Mouse (Mus musculus): ENCODE measurements around the gene Dhcr24. TPM values are rescaled to one million over a fixed set of nuclear protein-coding genes. Genes with fewer than 3 reads are reported as not detected.

The Dhcr24 gene
- polyA plus RNA-seq, 1 experiment, result 89.2 TPM

GRCm38 (mm10) chr4:106628650-106629360, 68.0 kb downstream of the Dhcr24 start:
- TF ChIP-seq CTCF (IDR thresholded peaks at IDR 0.05; ENCODE audit: borderline replicate concordance, extremely low read depth, insufficient read depth, insufficient read length) (no peak), POLR2A (IDR thresholded peaks at IDR 0.05; ENCODE audit: borderline replicate concordance, extremely low read depth, insufficient read depth, insufficient read length, poor library complexity, severe bottlenecking) (no peak)
- no peak for DNase-seq (ENCODE audit: low read depth)

GRCm38 (mm10) chr4:106629374-106629773, 68.5 kb downstream of the Dhcr24 start:
- no peak for TF ChIP-seq POLR2A (IDR thresholded peaks at IDR 0.05; ENCODE audit: borderline replicate concordance, extremely low read depth, insufficient read depth, insufficient read length, poor library complexity, severe bottlenecking)
- no peak for TF ChIP-seq CTCF (IDR thresholded peaks at IDR 0.05; ENCODE audit: borderline replicate concordance, extremely low read depth, insufficient read depth, insufficient read length)
- no peak for DNase-seq (ENCODE audit: low read depth)

GRCm38 (mm10) chr4:106630333-106631220, 69.7 kb downstream of the Dhcr24 start:
- DNase-seq (ENCODE audit: low read depth), result peak; percentile 93
- TF ChIP-seq CTCF (IDR thresholded peaks at IDR 0.05; ENCODE audit: borderline replicate concordance, extremely low read depth, insufficient read depth, insufficient read length), result peak; percentile 78; the same call in 1 of the 2 replicates
- TF ChIP-seq POLR2A (IDR thresholded peaks at IDR 0.05; ENCODE audit: borderline replicate concordance, extremely low read depth, insufficient read depth, insufficient read length, poor library complexity, severe bottlenecking), result no peak

- DNase-seq (ENCODE audit: low read depth), result peak; percentile 50
- TF ChIP-seq POLR2A (IDR thresholded peaks at IDR 0.05; ENCODE audit: borderline replicate concordance, extremely low read depth, insufficient read depth, insufficient read length, poor library complexity, severe bottlenecking) (no peak), CTCF (IDR thresholded peaks at IDR 0.05; ENCODE audit: borderline replicate concordance, extremely low read depth, insufficient read depth, insufficient read length) (no peak)
These were observed 71.5 kb downstream of the Dhcr24 start for GRCm38 (mm10) chr4:106632313-106632712.

- TF ChIP-seq POLR2A (IDR thresholded peaks at IDR 0.05; ENCODE audit: borderline replicate concordance, extremely low read depth, insufficient read depth, insufficient read length, poor library complexity, severe bottlenecking) (no peak), CTCF (IDR thresholded peaks at IDR 0.05; ENCODE audit: borderline replicate concordance, extremely low read depth, insufficient read depth, insufficient read length) (no peak)
- DNase-seq (ENCODE audit: low read depth), result peak; percentile 64
These were observed 72.6 kb downstream of the Dhcr24 start for GRCm38 (mm10) chr4:106633281-106634085.

GRCm38 (mm10) chr4:106634086-106634479, 73.2 kb downstream of the Dhcr24 start:
- no peak for DNase-seq (ENCODE audit: low read depth)
- TF ChIP-seq POLR2A (IDR thresholded peaks at IDR 0.05; ENCODE audit: borderline replicate concordance, extremely low read depth, insufficient read depth, insufficient read length, poor library complexity, severe bottlenecking) (no peak), CTCF (IDR thresholded peaks at IDR 0.05; ENCODE audit: borderline replicate concordance, extremely low read depth, insufficient read depth, insufficient read length) (no peak)

Other genes starting within 250 kb of the Dhcr24 start
- gene Usp24, start 244.8 kb upstream of the Dhcr24 start, polyA plus RNA-seq (2012; rRNA removed), result 12.9 and 20.7 TPM in 2 replicates
- 2.3 and 3.5 TPM in 2 replicates for gene Pcsk9, start 96.7 kb upstream of the Dhcr24 start, polyA plus RNA-seq (2012; rRNA removed)
- gene Bsnd, start 68.8 kb upstream of the Dhcr24 start, polyA plus RNA-seq (2012; rRNA removed), result not detected in 2 replicates
- 0.05 TPM in 1 of 2 replicates, not detected in the other for gene Lexm, start 56.2 kb downstream of the Dhcr24 start, polyA plus RNA-seq (2012; rRNA removed)
- gene Ttc22, start 61.4 kb downstream of the Dhcr24 start, polyA plus RNA-seq (2012; rRNA removed), result 1.8 and 2.2 TPM in 2 replicates
- gene Pars2, start 90.0 kb downstream of the Dhcr24 start, polyA plus RNA-seq (2012; rRNA removed), result 9.9 and 13.7 TPM in 2 replicates
- gene Ttc4, start 117.9 kb downstream of the Dhcr24 start, polyA plus RNA-seq (2012; rRNA removed), result 177 and 273 TPM in 2 replicates
- 1.3 and 1.8 TPM in 2 replicates for gene Mroh7, start 169.9 kb downstream of the Dhcr24 start, polyA plus RNA-seq (2012; rRNA removed)
- not detected in 2 replicates for gene Fam151a, start 172.9 kb downstream of the Dhcr24 start, polyA plus RNA-seq (2012; rRNA removed)
- 1.4 and 2.0 TPM in 2 replicates for gene Acot11, start 244.0 kb downstream of the Dhcr24 start, polyA plus RNA-seq (2012; rRNA removed)